Mouse (Mus musculus) heart, postnatal 36 days (tissue): ENCODE measurements around the gene Itih5. TPM values are rescaled to one million over a fixed set of nuclear protein-coding genes. Genes with fewer than 3 reads are reported as not detected.

Source experiments
- DNase-seq, 2 experiments: peaks; one replicate each; pipeline ENCODE4 v3.0.0; 2021 to 2022
- intact Hi-C: fragments of 180-260 bp; cut with DNase I; formaldehyde crosslinking; loops from one replicate; pipeline ENCODE4 v1.15.1; 2025
- total RNA-seq, 2 experiments: library from RNA; stranded (reverse); gene quantifications; 2 replicates each; pipeline ENCODE4 v1.2.3; 2021

Itih5 gene
- total RNA-seq, 2 experiments from 2014 or later: 6.2 to 7.0 TPM

- DNase-seq: no peak
- intact Hi-C loops: no loop called here
Observed at GRCm38 (mm10) chr2:10301997-10302396, 148.6 kb downstream of the Itih5 start.

DNA sequence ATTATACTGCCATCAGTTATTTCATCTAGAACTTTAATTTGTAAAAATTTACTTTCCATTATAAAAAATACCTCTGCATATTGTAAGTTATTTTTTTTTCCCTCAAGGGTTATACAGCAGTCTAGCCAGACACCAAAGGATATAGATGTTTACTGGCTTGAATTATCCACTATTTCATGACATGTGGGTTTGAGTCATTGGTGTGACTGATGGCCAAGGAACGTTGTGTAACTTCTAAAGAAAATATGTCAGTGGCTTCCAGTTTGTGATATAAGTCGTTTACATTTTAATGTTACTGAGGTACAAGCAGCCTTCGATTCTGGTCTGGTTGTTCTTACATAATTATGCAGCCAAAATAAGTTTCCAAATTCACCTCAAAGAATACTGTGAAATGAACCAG lies 151.5 kb downstream of the Itih5 start:
- DNase-seq: no peak
- intact Hi-C loops: no loop called here

Other genes with a start within 250 kb of the Itih5 start
- gene Taf3, start 105.0 kb upstream of the Itih5 start, total RNA-seq: 1 to 10 TPM; 7.5 to 9.2 TPM
- 1,000 to 10,000 TPM; 1,521 to 1,571 TPM for gene Atp5c1, start 73.1 kb upstream of the Itih5 start, total RNA-seq
- 1 to 10 TPM; 7.6 to 9.2 TPM for gene Kin, start 73.0 kb upstream of the Itih5 start, total RNA-seq
- gene Itih2, start 22.2 kb upstream of the Itih5 start, total RNA-seq: under 1 TPM; 0.22 to 0.64 TPM
- under 1 TPM; 0.31 to 0.70 TPM for gene Sfmbt2, start 216.9 kb downstream of the Itih5 start, total RNA-seq